Mouse (Mus musculus) induced T-regulatory cell, adult 2 months (primary cell): ENCODE data around the gene Get4.

ENCODE experiments used
- DNase-seq: peaks from one replicate; pipeline ENCODE4 v3.0.0-alpha.2; 2012; ENCODE audit warnings: low read depth

Get4 gene

GRCm38 (mm10) chr5:139283460-139284180 lies 31.5 kb downstream of the Get4 start:
- peak; percentile 89 for DNase-seq

- DNase-seq, result no peak
Measured at GRCm38 (mm10) chr5:139285383-139286067, 33.4 kb downstream of the Get4 start.

- no peak for DNase-seq
Measured at GRCm38 (mm10) chr5:139286142-139286941, 34.2 kb downstream of the Get4 start.

GRCm38 (mm10) chr5:139287099-139287498 lies 35.0 kb downstream of the Get4 start:
- no peak for DNase-seq

GRCm38 (mm10) chr5:139287787-139288186 lies 35.7 kb downstream of the Get4 start:
- DNase-seq, result no peak

- DNase-seq, result no peak
Measured at GRCm38 (mm10) chr5:139288591-139288990, 36.5 kb downstream of the Get4 start.

- DNase-seq, result peak; percentile 72
Measured at GRCm38 (mm10) chr5:139290467-139291259, 38.5 kb downstream of the Get4 start.

GRCm38 (mm10) chr5:139291811-139292560 lies 39.9 kb downstream of the Get4 start:
- no peak for DNase-seq

GRCm38 (mm10) chr5:139294089-139294488 lies 42.0 kb downstream of the Get4 start:
- DNase-seq, result no peak

- DNase-seq, result no peak
Measured at GRCm38 (mm10) chr5:139297092-139297491, 45.0 kb downstream of the Get4 start.

- DNase-seq, result no peak
Measured at GRCm38 (mm10) chr5:139297745-139298144, 45.6 kb downstream of the Get4 start.

- DNase-seq, result peak; percentile 43
Measured at GRCm38 (mm10) chr5:139302101-139302500, 50.0 kb downstream of the Get4 start.

GRCm38 (mm10) chr5:139303646-139304061 lies 51.5 kb downstream of the Get4 start:
- peak; percentile 94 for DNase-seq

GRCm38 (mm10) chr5:139309946-139310345 lies 57.8 kb downstream of the Get4 start:
- DNase-seq, result peak; percentile 77

- peak; percentile 72 for DNase-seq
Measured at GRCm38 (mm10) chr5:139310477-139310876, 58.4 kb downstream of the Get4 start.

- no peak for DNase-seq
Measured at GRCm38 (mm10) chr5:139311822-139312221, 59.7 kb downstream of the Get4 start.

- no peak for DNase-seq
Measured at GRCm38 (mm10) chr5:139313536-139313935, 61.4 kb downstream of the Get4 start.

GRCm38 (mm10) chr5:139314941-139315642 lies 63.0 kb downstream of the Get4 start:
- no peak for DNase-seq

- DNase-seq, result no peak
Measured at GRCm38 (mm10) chr5:139316982-139317675, 65.0 kb downstream of the Get4 start.
